Comparison of ENCODE assay signal across 34 mouse cellular contexts in the genomic region with DNA sequence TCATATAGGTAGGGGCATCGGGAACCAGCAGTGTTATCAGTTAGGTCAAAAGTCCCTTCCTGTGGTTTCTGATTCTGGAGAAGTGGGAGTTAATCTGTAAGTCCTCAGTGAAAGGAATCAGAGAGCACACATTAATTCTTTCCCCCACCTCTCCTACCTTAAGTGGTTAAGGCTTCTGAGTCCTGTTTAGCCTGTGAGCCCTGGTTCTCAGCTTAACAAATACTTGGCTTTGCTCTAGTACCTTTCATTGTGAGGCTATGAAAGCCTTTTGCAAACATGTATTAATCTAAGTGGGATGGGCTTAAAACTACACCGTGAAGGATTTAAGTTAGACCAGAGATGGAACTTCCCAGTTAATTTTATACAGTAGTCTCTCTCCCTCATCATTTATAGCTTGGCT.
"Had no signal": no experiment of that assay in that cellular context is flagged by ENCODE, and none has a peak within 500 bp of the region (broad histone marks: within the 10 kb centered on the region; RNA-seq: fewer than 3 reads in every experiment).

No protein-coding gene starts in this region.

- H3K9me3 ChIP-seq: heart, embryonic 10.5 days; heart, embryonic 12.5 days; heart, embryonic 13.5 days; heart, embryonic 15.5 days; hindbrain, embryonic 10.5 days; hindbrain, embryonic 12.5 days; hindbrain, embryonic 13.5 days; hindbrain, embryonic 15.5 days; intestine, embryonic 15.5 days; kidney, embryonic 15.5 days had no signal

- H3K27ac ChIP-seq: heart, embryonic 10.5 days; heart, embryonic 13.5 days; heart, embryonic 15.5 days; hindbrain, embryonic 10.5 days; hindbrain, embryonic 12.5 days; hindbrain, embryonic 13.5 days; hindbrain, embryonic 14.5 days; hindbrain, embryonic 15.5 days; hindbrain, postnatal 0 days; intestine, embryonic 15.5 days; kidney, embryonic 15.5 days; kidney, postnatal 0 days; layer of hippocampus, adult 2 months had no signal

- ATAC-seq: hindbrain, embryonic 16.5 days; hindbrain, postnatal 0 days; inflammation-experienced regulatory T-cells, adult 6 months; intestine, embryonic 15.5 days; intestine, embryonic 16.5 days; intestine, postnatal 0 days had no signal

- H3K27me3 ChIP-seq: heart, embryonic 12.5 days; heart, embryonic 13.5 days; heart, embryonic 15.5 days; hindbrain, embryonic 12.5 days; hindbrain, embryonic 13.5 days; hindbrain, embryonic 15.5 days; intestine, embryonic 15.5 days; kidney, embryonic 15.5 days had no signal

- H3K4me1 ChIP-seq: heart, embryonic 15.5 days had no signal

- H3K4me3 ChIP-seq: heart, embryonic 10.5 days; heart, embryonic 12.5 days; heart, embryonic 13.5 days; heart, embryonic 15.5 days; hindbrain, embryonic 10.5 days; hindbrain, embryonic 12.5 days; hindbrain, embryonic 13.5 days; hindbrain, embryonic 15.5 days; intestine, embryonic 15.5 days; kidney, embryonic 15.5 days; layer of hippocampus, adult 2 months had no signal

- DNase-seq: heart, postnatal 14 days; heart, postnatal 36 days; heart, postnatal 4 days; kidney, adult 11 months; kidney, adult 18-20 months; kidney, adult 2 months; kidney, adult 8-10 months; kidney, adult 9 months; kidney, postnatal 10 days; kidney, postnatal 14 days; kidney, postnatal 25 days; kidney, postnatal 36 days; kidney, postnatal 4 days; layer of hippocampus, adult 9-11 months; layer of hippocampus, postnatal 36 days had no signal

- H3K9ac ChIP-seq: heart, embryonic 12.5 days; heart, embryonic 13.5 days; heart, embryonic 15.5 days; hindbrain, embryonic 12.5 days; hindbrain, embryonic 13.5 days; hindbrain, embryonic 14.5 days; hindbrain, embryonic 15.5 days; intestine, embryonic 15.5 days; kidney, embryonic 15.5 days had no signal

- H3K4me2 ChIP-seq: heart, embryonic 11.5 days; heart, embryonic 12.5 days; heart, embryonic 13.5 days; heart, embryonic 15.5 days; hindbrain, embryonic 12.5 days; hindbrain, embryonic 13.5 days; hindbrain, embryonic 14.5 days; hindbrain, embryonic 15.5 days; intestine, embryonic 15.5 days; kidney, embryonic 15.5 days had no signal
